Mouse (Mus musculus) retina, embryonic 14.5 days (tissue): ENCODE data around the gene Tmem54.

Experiments used
- DNase-seq: peaks from one replicate; pipeline ENCODE4 v3.0.0-alpha.2; 2015; ENCODE audit warnings: low spot score

The Tmem54 gene

DNA sequence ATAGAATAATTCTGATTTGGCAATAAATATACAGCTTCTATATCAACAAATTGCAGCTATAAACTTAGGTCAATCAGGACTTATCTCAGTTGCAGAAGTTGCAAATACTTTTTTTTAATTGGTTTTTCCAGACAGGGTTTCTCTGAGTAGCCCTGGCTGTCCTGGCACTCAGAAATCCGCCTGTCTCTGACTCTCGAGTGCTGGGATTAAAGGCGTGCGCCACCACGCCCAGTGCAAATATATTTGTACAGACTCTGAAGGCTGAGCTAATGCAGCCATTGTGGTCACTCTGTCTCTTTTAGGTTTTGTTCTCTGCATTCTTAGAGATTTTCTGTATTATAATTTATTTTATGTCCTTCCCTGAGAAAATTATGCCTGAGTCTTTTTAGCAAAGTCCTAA is 52.2 kb downstream of the Tmem54 start:
- no peak for DNase-seq

- no peak for DNase-seq
Measured at GRCm38 (mm10) chr4:129158549-129158948, 53.2 kb downstream of the Tmem54 start.

- DNase-seq, result no peak
Measured at GRCm38 (mm10) chr4:129161076-129161475, 55.7 kb downstream of the Tmem54 start.
